Mouse (Mus musculus): ENCODE measurements around the gene Gm14085. TPM values are rescaled to one million over a fixed set of nuclear protein-coding genes. Genes with fewer than 3 reads are reported as not detected.
A peak's percentile ranks its signal among the peaks of the same experiment; 100 is the strongest.
"Not testable (repeated sequence)": the region's sequence is repeated elsewhere in the genome, so short reads cannot be mapped to it uniquely, and the experiment has no call there.

The Gm14085 gene
- polyA plus RNA-seq, 1 experiment = not detected

GRCm38 (mm10) chr2:122466901-122467300, 17.8 kb upstream of the Gm14085 start:
- Histone ChIP-seq H3K27ac (ENCODE audit: insufficient read depth, low read length) (no peak overlapping the region), H3K9ac (ENCODE audit: low read depth, poor library complexity, severe bottlenecking) (no peak overlapping the region)
- TF ChIP-seq CTCF (IDR thresholded peaks at IDR 0.05; ENCODE audit: low read depth, low read length) (no peak), POLR2A (IDR thresholded peaks at IDR 0.05; ENCODE audit: insufficient read depth, low read length) (no peak), EP300 (IDR thresholded peaks at IDR 0.05; ENCODE audit: insufficient read depth, low read depth, low read length) (no peak)

DNA sequence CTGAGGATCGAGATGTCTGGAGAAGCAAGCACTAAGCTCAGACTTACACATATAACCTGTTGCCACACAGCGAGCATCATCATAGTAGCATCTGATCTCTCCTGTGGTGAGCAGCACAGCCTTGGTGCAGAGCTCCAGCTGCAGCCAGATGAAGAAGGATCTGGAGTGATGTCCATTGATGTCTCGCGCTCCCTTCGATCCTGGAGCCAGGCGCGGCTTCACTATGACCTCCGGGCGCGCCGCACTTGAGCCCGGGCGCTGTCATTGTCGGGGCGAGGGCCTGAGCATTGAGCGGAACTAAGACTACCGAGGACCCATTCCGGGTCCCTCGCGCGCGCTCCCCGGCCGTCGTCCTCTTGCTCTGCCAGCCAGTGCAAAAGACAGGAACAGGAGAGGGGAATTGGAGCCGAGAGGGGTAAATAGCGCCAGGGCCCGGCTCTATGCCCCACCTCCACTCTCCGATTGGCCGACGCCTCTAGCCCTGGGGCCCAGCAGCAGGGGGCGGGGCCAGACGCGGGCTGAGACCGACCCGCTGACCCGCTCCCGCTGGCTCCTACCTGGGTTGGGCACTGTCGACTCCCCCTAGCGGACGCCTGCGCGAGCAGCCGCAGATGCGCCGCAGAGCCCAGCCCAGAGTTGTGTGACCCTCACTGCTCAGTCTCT, 17.3 kb upstream of the Gm14085 start:
- H3K27ac ChIP-seq (ENCODE audit: insufficient read depth, low read length) = no peak overlapping the region
- TF ChIP-seq POLR2A (IDR thresholded peaks at IDR 0.05; ENCODE audit: insufficient read depth, low read length) (no peak), CTCF (IDR thresholded peaks at IDR 0.05; ENCODE audit: low read depth, low read length) (peak; percentile 69), EP300 (IDR thresholded peaks at IDR 0.05; ENCODE audit: insufficient read depth, low read depth, low read length) (no peak)

More at GRCm38 (mm10) chr2:122466901-122467300, 17.8 kb upstream of the Gm14085 start:
- H3K27me3 ChIP-seq (ENCODE audit: control insufficient read depth, insufficient read depth, low read length, poor library complexity, severe bottlenecking) = no peaks in the 10 kb centered on the region; the same call in 1 of the 2 replicates
- peak overlapping the region; percentile 62 for H3K4me3 ChIP-seq (ENCODE audit: low read depth, low read length)
- no peaks in the 10 kb centered on the region for H3K36me3 ChIP-seq (ENCODE audit: control insufficient read depth, insufficient read depth, low read length, poor library complexity, severe bottlenecking)
- no peaks in the 10 kb centered on the region for H3K4me1 ChIP-seq (ENCODE audit: control insufficient read depth, insufficient read depth, low read length)
- no peaks in the 10 kb centered on the region for H3K9me3 ChIP-seq (replicated peaks; ENCODE audit: control insufficient read depth, insufficient read depth, low read length, poor library complexity, severe bottlenecking)

DNA sequence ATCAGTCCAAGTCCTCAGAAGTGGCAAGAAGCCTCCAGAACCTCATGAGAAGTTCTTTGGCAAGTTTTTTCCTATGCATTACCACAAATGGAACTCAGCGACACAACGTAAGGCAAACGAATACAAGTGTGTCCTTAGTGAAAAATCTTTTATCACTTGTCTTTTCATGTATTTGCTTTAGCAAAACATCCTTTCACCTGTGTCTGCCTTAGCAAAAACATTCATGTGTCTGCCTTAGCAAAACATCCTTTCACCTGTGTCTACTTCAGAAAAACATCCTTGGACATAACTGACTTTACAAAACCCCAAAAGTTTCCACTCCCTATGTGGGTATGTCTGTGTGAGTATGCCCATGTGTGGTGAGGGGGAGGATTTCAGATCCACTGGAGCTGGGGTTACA, 15.5 kb upstream of the Gm14085 start:
- TF ChIP-seq EP300 (IDR thresholded peaks at IDR 0.05; ENCODE audit: insufficient read depth, low read depth, low read length) (no peak), POLR2A (IDR thresholded peaks at IDR 0.05; ENCODE audit: insufficient read depth, low read length) (no peak), CTCF (IDR thresholded peaks at IDR 0.05; ENCODE audit: low read depth, low read length) (no peak)
- Histone ChIP-seq H3K4me3 (ENCODE audit: low read depth, low read length) (no peak overlapping the region), H3K4me1 (ENCODE audit: control insufficient read depth, insufficient read depth, low read length) (no peaks in the 10 kb centered on the region), H3K27me3 (ENCODE audit: control insufficient read depth, insufficient read depth, low read length, poor library complexity, severe bottlenecking) (no peaks in the 10 kb centered on the region; the same call in 1 of the 2 replicates), H3K9me3 (replicated peaks; ENCODE audit: control insufficient read depth, insufficient read depth, low read length, poor library complexity, severe bottlenecking) (no peaks in the 10 kb centered on the region), H3K27ac (ENCODE audit: insufficient read depth, low read length) (no peak overlapping the region), H3K9ac (ENCODE audit: low read depth, poor library complexity, severe bottlenecking) (no peak overlapping the region), H3K36me3 (ENCODE audit: control insufficient read depth, insufficient read depth, low read length, poor library complexity, severe bottlenecking) (no peaks in the 10 kb centered on the region)

More for the DNA sequence above, 17.3 kb upstream of the Gm14085 start:
- Histone ChIP-seq H3K27me3 (ENCODE audit: control insufficient read depth, insufficient read depth, low read length, poor library complexity, severe bottlenecking) (no peaks in the 10 kb centered on the region; the same call in 1 of the 2 replicates), H3K4me1 (ENCODE audit: control insufficient read depth, insufficient read depth, low read length) (no peaks in the 10 kb centered on the region), H3K4me3 (ENCODE audit: low read depth, low read length) (peak overlapping the region; percentile 62), H3K9ac (ENCODE audit: low read depth, poor library complexity, severe bottlenecking) (no peak overlapping the region), H3K9me3 (replicated peaks; ENCODE audit: control insufficient read depth, insufficient read depth, low read length, poor library complexity, severe bottlenecking) (no peaks in the 10 kb centered on the region), H3K36me3 (ENCODE audit: control insufficient read depth, insufficient read depth, low read length, poor library complexity, severe bottlenecking) (no peaks in the 10 kb centered on the region)

DNA sequence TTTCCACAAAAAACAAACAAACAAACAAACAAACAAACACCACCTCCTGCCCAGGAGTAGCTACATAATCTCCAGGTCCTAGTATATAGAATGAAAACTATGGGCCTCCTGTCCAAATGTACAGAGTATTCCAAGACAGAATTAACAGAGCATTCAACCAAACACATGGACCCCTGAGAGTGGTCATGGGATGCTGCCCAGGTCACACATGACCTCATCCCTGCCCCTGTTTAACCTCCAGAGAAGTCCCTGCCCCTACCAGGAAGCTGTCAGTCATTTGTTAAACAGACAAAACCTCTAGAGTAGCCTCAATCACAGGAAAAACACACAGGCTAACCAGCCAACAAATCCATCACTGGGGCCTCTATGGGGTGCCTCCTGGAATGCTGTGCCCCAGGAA, 8.2 kb upstream of the Gm14085 start:
- Histone ChIP-seq H3K27ac (ENCODE audit: insufficient read depth, low read length) (no peak overlapping the region), H3K4me1 (ENCODE audit: control insufficient read depth, insufficient read depth, low read length) (no peaks in the 10 kb centered on the region), H3K9me3 (replicated peaks; ENCODE audit: control insufficient read depth, insufficient read depth, low read length, poor library complexity, severe bottlenecking) (no peaks in the 10 kb centered on the region), H3K36me3 (ENCODE audit: control insufficient read depth, insufficient read depth, low read length, poor library complexity, severe bottlenecking) (no peaks in the 10 kb centered on the region), H3K27me3 (ENCODE audit: control insufficient read depth, insufficient read depth, low read length, poor library complexity, severe bottlenecking) (no peaks in the 10 kb centered on the region), H3K4me3 (ENCODE audit: low read depth, low read length) (no peak overlapping the region), H3K9ac (ENCODE audit: low read depth, poor library complexity, severe bottlenecking) (no peak overlapping the region)
- TF ChIP-seq CTCF (IDR thresholded peaks at IDR 0.05; ENCODE audit: low read depth, low read length) (no peak), POLR2A (IDR thresholded peaks at IDR 0.05; ENCODE audit: insufficient read depth, low read length) (no peak), EP300 (IDR thresholded peaks at IDR 0.05; ENCODE audit: insufficient read depth, low read depth, low read length) (no peak)

- H3K36me3 ChIP-seq (ENCODE audit: control insufficient read depth, insufficient read depth, low read length, poor library complexity, severe bottlenecking); H3K4me3 ChIP-seq (ENCODE audit: low read depth, low read length); H3K27ac ChIP-seq (ENCODE audit: insufficient read depth, low read length); H3K9me3 ChIP-seq (replicated peaks; ENCODE audit: control insufficient read depth, insufficient read depth, low read length, poor library complexity, severe bottlenecking); H3K9ac ChIP-seq (ENCODE audit: low read depth, poor library complexity, severe bottlenecking); H3K4me1 ChIP-seq (ENCODE audit: control insufficient read depth, insufficient read depth, low read length); H3K27me3 ChIP-seq (ENCODE audit: control insufficient read depth, insufficient read depth, low read length, poor library complexity, severe bottlenecking): not testable (repeated sequence)
Measured at GRCm38 (mm10) chr2:122483787-122484186, 954 bp upstream of the Gm14085 start.

- not testable (repeated sequence) for H3K9me3 ChIP-seq (replicated peaks; ENCODE audit: control insufficient read depth, insufficient read depth, low read length, poor library complexity, severe bottlenecking); H3K4me1 ChIP-seq (ENCODE audit: control insufficient read depth, insufficient read depth, low read length); H3K27ac ChIP-seq (ENCODE audit: insufficient read depth, low read length); H3K36me3 ChIP-seq (ENCODE audit: control insufficient read depth, insufficient read depth, low read length, poor library complexity, severe bottlenecking); H3K4me3 ChIP-seq (ENCODE audit: low read depth, low read length); H3K27me3 ChIP-seq (ENCODE audit: control insufficient read depth, insufficient read depth, low read length, poor library complexity, severe bottlenecking); H3K9ac ChIP-seq (ENCODE audit: low read depth, poor library complexity, severe bottlenecking)
Measured at GRCm38 (mm10) chr2:122485654-122486053, 913 bp downstream of the Gm14085 start.

GRCm38 (mm10) chr2:122486122-122486521, 1.4 kb downstream of the Gm14085 start:
- not testable (repeated sequence) for H3K9me3 ChIP-seq (replicated peaks; ENCODE audit: control insufficient read depth, insufficient read depth, low read length, poor library complexity, severe bottlenecking); H3K4me3 ChIP-seq (ENCODE audit: low read depth, low read length); H3K27ac ChIP-seq (ENCODE audit: insufficient read depth, low read length); H3K36me3 ChIP-seq (ENCODE audit: control insufficient read depth, insufficient read depth, low read length, poor library complexity, severe bottlenecking); H3K27me3 ChIP-seq (ENCODE audit: control insufficient read depth, insufficient read depth, low read length, poor library complexity, severe bottlenecking); H3K4me1 ChIP-seq (ENCODE audit: control insufficient read depth, insufficient read depth, low read length); H3K9ac ChIP-seq (ENCODE audit: low read depth, poor library complexity, severe bottlenecking)

All from ES-Bruce4 (cell line).